Mouse (Mus musculus) megakaryocyte, adult 5-6 weeks (primary cell): ENCODE results near the gene Ube2ql1. TPM values are rescaled to one million over a fixed set of nuclear protein-coding genes. Genes with fewer than 3 reads are reported as not detected.

Experiments
- ATAC-seq: 2 replicates; pipeline ENCODE4 v1.8.0; 2016; ENCODE audit warnings: mild to moderate bottlenecking, inconsistent platforms; ENCODE audit not compliant: poor library complexity, severe bottlenecking
- total RNA-seq, 2 experiments: library from RNA; stranded (forward) in 1 of 2; stranded (reverse) in 1 of 2; fragments of 153-499, 151-499 nt in 1 of 2; fragments of 221-1000, 200-1000 nt in 1 of 2; gene quantifications; 2 replicates each; pipeline versions ENCODE4 v1.2.3 to v1.2.4; 2015 to 2017

Ube2ql1 gene
- total RNA-seq, 2 experiments from 2014 or later: not detected

- no peak for ATAC-seq
Observed at GRCm38 (mm10) chr13:69717860-69718598, 21.7 kb downstream of the Ube2ql1 start.

GRCm38 (mm10) chr13:69708236-69708635 lies 31.5 kb downstream of the Ube2ql1 start:
- ATAC-seq: no peak

- ATAC-seq: no peak
Observed at GRCm38 (mm10) chr13:69707496-69707895, 32.2 kb downstream of the Ube2ql1 start.

DNA sequence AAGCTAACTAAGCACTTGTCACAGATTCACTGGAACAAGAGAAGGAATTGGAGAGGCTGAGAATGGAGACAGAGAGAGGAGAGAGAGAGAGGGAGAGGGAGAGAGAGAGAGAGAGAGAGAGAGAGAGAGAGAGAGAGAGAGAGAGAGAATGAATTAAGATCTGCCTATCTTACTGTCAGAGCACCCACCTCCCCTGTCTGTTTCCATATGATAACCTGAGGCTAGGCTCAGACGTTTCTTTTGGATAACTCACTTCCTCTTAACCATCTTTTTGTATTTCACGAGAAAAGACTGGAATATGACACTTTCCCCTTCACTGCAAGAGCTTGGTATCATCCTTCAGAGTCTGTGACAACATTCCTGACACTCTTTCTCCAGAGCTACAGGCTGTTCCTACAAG lies 32.8 kb downstream of the Ube2ql1 start:
- ATAC-seq: no peak

DNA sequence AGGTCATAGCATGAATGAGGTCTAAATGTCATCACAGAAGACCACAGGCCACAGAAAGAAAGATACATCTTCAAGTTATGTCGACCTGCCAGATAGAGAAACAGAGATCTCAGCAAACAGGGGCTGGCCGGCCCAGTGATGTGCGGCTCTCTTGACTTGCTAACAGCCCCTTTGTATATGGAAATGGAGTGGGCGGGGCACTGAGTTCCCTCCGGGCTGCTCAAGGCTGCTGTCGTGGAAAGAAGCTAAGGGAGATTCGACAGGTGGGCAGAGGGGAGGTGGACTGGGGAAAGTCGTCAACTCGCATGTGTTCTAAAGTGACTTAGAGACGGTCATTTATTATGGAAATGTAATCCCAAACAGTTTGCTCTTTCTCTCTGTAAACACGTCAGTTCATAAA lies 36.2 kb downstream of the Ube2ql1 start:
- ATAC-seq: no peak

- no peak for ATAC-seq
Observed at GRCm38 (mm10) chr13:69701397-69701796, 38.3 kb downstream of the Ube2ql1 start.

DNA sequence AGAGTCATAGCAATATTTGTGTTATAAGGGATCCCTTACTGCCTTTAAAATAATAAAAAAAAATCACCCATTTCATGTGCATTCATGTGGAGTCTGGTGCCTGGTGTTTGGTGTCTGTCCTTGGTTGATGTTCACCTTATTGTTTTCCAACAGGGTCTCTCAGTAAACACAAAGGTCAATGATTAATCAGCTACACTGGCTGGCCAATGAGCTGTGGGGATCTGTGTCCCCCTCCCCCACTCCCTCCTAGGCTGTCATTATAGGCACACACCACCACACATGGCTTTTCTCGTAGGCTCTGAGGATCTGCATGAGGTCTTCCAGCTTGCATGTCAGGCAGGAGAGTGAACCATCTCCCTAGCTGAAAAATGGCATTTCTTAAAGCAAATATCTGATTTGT lies 38.9 kb downstream of the Ube2ql1 start:
- ATAC-seq: no peak

DNA sequence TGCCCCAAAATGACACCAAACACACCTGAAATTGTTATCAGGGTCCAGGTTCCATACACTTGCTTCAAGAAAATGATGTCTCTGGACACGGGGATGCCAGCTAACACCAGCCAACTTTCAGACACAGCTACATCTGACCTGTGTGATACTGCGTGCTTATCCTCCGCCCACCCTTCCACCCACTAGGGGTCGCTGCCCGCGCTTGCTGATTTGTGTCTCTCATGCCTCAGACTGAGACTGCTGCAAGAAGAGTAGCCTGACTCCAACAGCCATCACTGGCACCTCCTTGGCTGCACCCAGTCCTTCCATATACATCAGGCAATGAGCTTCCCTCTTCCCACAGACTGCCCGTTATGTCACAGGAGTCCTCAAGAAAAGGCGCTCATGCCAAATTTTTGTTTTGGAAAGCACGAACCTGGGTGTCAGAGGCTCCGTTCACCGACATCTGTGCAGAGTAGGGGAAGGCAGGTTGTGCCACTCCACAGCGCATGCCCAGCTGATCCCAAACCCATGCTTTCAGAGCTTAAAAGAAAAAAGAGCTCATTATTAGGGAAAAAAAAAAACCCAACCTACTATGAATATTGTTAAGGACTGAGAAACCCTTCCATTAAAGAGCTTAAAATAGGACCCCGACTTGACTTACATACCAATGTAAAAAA lies 43.2 kb downstream of the Ube2ql1 start:
- ATAC-seq: no peak

GRCm38 (mm10) chr13:69691074-69691473 lies 48.6 kb downstream of the Ube2ql1 start:
- no peak for ATAC-seq

GRCm38 (mm10) chr13:69687023-69687422 lies 52.7 kb downstream of the Ube2ql1 start:
- ATAC-seq: no peak

DNA sequence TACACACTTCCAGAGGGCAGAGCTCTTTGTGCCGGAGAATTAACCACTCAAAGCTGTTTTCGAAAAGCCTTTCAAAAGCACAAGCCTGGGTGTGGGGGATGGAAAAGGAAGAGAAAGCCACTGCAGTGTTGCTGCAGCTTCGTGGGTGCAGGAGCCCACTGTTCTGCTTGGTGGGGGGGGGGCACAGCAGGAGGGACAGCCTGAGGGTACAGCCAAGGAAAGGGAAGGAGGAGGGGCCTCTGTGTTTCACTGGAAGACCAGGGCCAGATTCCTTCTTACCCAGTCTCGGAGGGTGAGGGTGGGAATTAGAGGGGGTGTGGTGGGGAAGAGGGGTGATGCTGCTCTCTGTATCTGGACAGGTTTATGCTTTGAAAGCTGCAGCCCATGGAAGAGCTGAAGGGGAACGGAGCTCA lies 54.3 kb downstream of the Ube2ql1 start:
- no peak for ATAC-seq

GRCm38 (mm10) chr13:69673921-69674618 lies 65.6 kb downstream of the Ube2ql1 start:
- no peak for ATAC-seq

DNA sequence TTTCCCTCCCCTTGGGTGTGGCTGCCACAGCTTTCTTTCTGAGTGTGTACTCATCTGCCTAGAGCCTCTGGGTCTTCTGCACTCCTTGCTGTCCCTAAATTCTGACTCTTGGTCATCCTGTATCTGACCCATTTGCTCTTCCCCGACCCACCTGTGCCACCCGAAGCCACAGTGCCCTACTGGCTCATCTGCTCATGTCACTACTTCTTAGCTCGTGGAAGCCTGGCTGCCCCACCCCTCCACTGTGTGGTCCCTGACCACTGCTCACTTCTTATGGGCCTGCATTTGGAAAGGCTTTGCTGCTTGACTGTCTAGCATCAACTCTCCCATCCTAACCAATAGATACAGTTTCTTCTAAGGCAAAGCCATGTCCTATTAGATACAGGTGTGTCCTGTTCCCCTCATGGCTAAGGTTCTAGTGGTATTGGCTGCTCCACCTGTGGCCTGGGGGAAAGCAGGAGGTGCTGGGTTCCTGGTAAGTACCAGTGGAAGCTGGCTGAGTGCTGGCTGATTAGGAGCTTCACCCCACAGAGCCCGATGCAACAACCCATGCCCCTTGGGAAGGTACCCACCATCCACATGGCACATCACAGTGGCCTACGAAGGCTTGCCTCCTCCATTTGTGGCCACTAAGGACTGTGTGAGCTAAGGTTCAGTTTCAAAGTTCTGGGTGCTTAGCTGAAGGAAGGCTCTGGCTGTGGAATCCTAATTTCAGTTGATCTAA lies 66.3 kb downstream of the Ube2ql1 start:
- no peak for ATAC-seq

- no peak for ATAC-seq
Observed at GRCm38 (mm10) chr13:69672565-69672964, 67.1 kb downstream of the Ube2ql1 start.

- ATAC-seq: no peak
Observed at GRCm38 (mm10) chr13:69672121-69672520, 67.6 kb downstream of the Ube2ql1 start.

DNA sequence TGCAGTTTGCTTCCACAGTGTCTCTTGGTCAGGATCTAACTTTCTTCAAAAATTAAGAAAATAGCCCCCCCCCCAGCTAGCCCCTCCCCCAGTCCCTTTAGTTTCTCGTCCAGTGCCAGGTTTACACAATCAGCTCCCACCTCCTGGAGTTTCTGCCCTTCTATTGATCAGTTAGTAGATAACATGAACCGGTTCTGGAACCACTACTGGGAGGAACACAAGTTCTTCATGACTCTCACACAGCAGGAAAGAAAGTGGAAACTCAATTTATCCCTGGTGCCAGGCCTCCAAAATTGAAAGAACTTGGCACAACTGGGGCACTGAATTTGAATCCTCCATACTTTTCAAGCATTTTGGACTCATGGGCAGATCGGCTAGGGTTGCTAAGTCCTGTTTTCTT lies 85.2 kb downstream of the Ube2ql1 start:
- ATAC-seq: no peak

Other genes starting within 250 kb of the Ube2ql1 start
- gene Nsun2, start 206.1 kb downstream of the Ube2ql1 start, total RNA-seq (2015): 32.6 and 33.9 TPM in 2 replicates
- 61.7 and 76.5 TPM in 2 replicates for gene Nsun2, start 206.1 kb downstream of the Ube2ql1 start, total RNA-seq (2017)
- 10.4 and 11.1 TPM in 2 replicates for gene Tent4a, start 205.3 kb downstream of the Ube2ql1 start, total RNA-seq (2015)
- gene Tent4a, start 205.3 kb downstream of the Ube2ql1 start, total RNA-seq (2017): 10.2 and 13.3 TPM in 2 replicates
- 1.7 and 2.1 TPM in 2 replicates for gene Srd5a1, start 128.4 kb downstream of the Ube2ql1 start, total RNA-seq (2015)
- 2.9 and 3.0 TPM in 2 replicates for gene Srd5a1, start 128.4 kb downstream of the Ube2ql1 start, total RNA-seq (2017)
- gene Med10, start 62.5 kb upstream of the Ube2ql1 start, total RNA-seq (2015): 52.2 and 52.3 TPM in 2 replicates
- 67.8 and 102 TPM in 2 replicates for gene Med10, start 62.5 kb upstream of the Ube2ql1 start, total RNA-seq (2017)